Mouse (Mus musculus): Measurements from ENCODE around the gene 9930021J03Rik.
A peak's percentile ranks its signal among the peaks of the same experiment; 100 is the strongest.

Gene 9930021J03Rik

GRCm38 (mm10) chr19:29696309-29696708 lies 109.5 kb downstream of the 9930021J03Rik start:
- DNase-seq (ENCODE audit: low read depth, low spot score): no peak

GRCm38 (mm10) chr19:29695071-29695470 lies 110.7 kb downstream of the 9930021J03Rik start:
- DNase-seq (ENCODE audit: low read depth, low spot score): no peak

- peak; percentile 34 for DNase-seq (ENCODE audit: low read depth, low spot score)
Measured at GRCm38 (mm10) chr19:29683844-29684540, 121.8 kb downstream of the 9930021J03Rik start.

GRCm38 (mm10) chr19:29680182-29681152 lies 125.3 kb downstream of the 9930021J03Rik start:
- no peak for DNase-seq (ENCODE audit: low read depth, low spot score)

- no peak for DNase-seq (ENCODE audit: low read depth, low spot score)
Measured at GRCm38 (mm10) chr19:29678181-29678778, 127.5 kb downstream of the 9930021J03Rik start.

GRCm38 (mm10) chr19:29676479-29677193 lies 129.2 kb downstream of the 9930021J03Rik start:
- no peak for DNase-seq (ENCODE audit: low read depth, low spot score)

- DNase-seq (ENCODE audit: low read depth, low spot score): no peak
Measured at GRCm38 (mm10) chr19:29675562-29676078, 130.2 kb downstream of the 9930021J03Rik start.

GRCm38 (mm10) chr19:29674946-29675345 lies 130.8 kb downstream of the 9930021J03Rik start:
- DNase-seq (ENCODE audit: low read depth, low spot score): no peak

- DNase-seq (ENCODE audit: low read depth, low spot score): no peak
Measured at GRCm38 (mm10) chr19:29672660-29673059, 133.1 kb downstream of the 9930021J03Rik start.

- no peak for DNase-seq (ENCODE audit: low read depth, low spot score)
Measured at GRCm38 (mm10) chr19:29671160-29671559, 134.6 kb downstream of the 9930021J03Rik start.

- DNase-seq (ENCODE audit: low read depth, low spot score): no peak
Measured at GRCm38 (mm10) chr19:29670247-29670646, 135.5 kb downstream of the 9930021J03Rik start.

GRCm38 (mm10) chr19:29668135-29668534 lies 137.7 kb downstream of the 9930021J03Rik start:
- no peak for DNase-seq (ENCODE audit: low read depth, low spot score)

GRCm38 (mm10) chr19:29666965-29667594 lies 138.7 kb downstream of the 9930021J03Rik start:
- no peak for DNase-seq (ENCODE audit: low read depth, low spot score)

- DNase-seq (ENCODE audit: low read depth, low spot score): no peak
Measured at GRCm38 (mm10) chr19:29666164-29666563, 139.6 kb downstream of the 9930021J03Rik start.

GRCm38 (mm10) chr19:29664934-29665333 lies 140.9 kb downstream of the 9930021J03Rik start:
- DNase-seq (ENCODE audit: low read depth, low spot score): no peak

All from brain, embryonic 18.5 days (tissue).